Mouse (Mus musculus): Measurements from ENCODE around the gene Gm31571.
"Not testable (repeated sequence)": the region's sequence is repeated elsewhere in the genome, so short reads cannot be mapped to it uniquely, and the experiment has no call there.

The Gm31571 gene

GRCm38 (mm10) chrY:22051253-22051652 lies at the start of gene Gm31571:
Gm31571 (minus strand) TSS chrY:22051353.
- DNase-seq, result not testable (repeated sequence)
